Mouse (Mus musculus) left cerebral cortex, adult 18-20 months (tissue): ENCODE results near the gene Mto1. TPM values are rescaled to one million over a fixed set of nuclear protein-coding genes. Genes with fewer than 3 reads are reported as not detected.
"Not testable (repeated sequence)": the region's sequence is repeated elsewhere in the genome, so short reads cannot be mapped to it uniquely, and the experiment has no call there.

Experiments used
- DNase-seq, 2 experiments: peaks; one replicate each; pipeline ENCODE4 v3.0.0; 2021 to 2022; ENCODE audit warnings: low spot score in 2 of 2, mixed read lengths in 1 of 2
- total RNA-seq, 2 experiments: library from RNA; stranded (reverse); gene quantifications; 2 replicates each; pipeline ENCODE4 v1.2.3; 2021

Gene Mto1
- total RNA-seq, 2 experiments from 2014 or later = 25.3 to 25.7 TPM

DNA sequence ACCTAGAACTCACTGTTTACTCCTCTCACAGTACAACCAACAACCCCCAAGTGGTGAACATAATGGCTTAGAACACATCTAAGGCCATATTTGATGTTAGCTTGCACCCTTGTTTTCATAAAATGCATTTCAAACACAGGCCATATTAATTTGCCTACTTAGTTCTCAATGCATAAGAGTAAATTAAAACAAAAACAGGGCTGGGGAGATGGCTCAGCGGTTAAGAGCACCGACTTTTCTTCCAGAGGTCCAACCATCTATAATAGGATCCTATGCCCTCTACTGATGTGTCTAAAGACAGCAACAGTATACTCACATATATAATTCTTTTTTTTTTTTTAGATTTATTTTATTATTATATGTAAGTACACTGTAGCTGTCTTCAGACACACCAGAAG lies 27.4 kb downstream of the Mto1 start:
- no peak for DNase-seq

- DNase-seq = no peak
Measured at GRCm38 (mm10) chr9:78475873-78476272, 27.9 kb downstream of the Mto1 start.

- DNase-seq = no peak
Measured at GRCm38 (mm10) chr9:78476531-78477020, 28.6 kb downstream of the Mto1 start.

DNA sequence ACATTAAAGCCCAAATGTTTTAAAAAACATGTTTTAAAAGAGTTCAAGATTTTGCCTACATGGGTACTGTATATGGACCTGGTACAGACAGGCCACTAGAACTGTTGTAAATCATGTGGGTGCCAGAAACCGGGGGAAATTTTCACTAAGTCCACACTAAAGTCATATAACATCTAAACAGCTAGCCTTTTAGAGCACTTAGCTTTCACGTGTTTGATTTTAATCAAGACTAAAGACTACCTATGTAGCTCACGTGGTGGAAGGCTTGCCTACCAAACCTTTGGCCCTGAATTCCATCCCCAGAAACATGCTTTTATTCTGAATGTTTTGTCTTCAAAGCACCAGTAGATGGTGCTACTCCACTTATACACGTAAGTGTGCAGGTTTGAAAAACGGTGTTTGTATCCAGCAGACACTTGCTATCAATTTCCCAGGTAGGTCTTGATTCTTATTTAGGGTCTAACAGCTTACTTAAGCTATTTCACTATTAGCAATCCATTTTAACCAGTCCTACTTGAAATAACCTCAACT lies 29.1 kb downstream of the Mto1 start:
- no peak for DNase-seq

DNA sequence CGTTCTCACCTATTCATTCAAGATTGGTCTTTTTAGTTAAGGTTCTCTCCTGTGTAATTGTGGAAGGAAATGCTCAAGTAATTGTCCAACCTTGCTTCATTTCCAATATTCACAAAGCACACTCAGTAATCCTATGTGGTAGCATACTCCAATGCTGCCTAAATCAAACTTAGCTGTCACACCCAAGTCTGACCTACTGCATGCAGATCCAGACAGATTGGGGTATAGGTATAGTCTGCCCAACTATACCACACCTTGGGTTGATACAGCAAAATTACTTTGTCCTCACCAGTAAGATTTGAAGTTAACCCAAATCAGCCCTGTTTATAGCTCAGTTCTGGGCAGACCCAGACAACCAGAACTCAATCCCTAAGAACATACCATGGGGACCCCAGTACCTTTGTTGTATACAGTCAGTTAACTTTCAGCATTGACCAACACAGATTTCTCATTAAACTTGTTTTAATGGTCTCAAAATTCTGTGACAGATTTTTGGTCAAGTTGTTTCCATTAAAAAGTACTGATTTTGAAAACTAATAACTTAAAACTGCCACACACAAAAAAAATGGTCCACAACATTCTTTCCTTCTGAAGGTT lies 30.1 kb downstream of the Mto1 start:
- not testable (repeated sequence) for DNase-seq

DNA sequence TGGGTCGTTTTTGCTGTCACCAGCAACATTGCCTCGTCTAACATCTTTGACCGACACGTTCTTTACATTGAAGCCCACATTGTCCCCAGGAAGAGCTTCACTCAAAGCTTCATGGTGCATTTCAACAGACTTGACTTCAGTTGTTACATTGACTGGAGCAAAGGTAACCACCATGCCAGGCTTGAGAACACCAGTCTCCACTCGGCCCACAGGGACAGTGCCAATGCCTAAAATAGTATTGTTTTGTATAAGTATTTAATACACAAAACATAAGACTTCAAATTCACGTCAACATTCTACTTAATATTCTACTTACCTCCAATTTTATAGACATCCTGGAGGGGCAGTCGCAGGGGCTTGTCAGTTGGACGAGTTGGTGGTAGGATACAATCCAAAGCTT lies 31.3 kb downstream of the Mto1 start:
- DNase-seq = not testable (repeated sequence)

DNA sequence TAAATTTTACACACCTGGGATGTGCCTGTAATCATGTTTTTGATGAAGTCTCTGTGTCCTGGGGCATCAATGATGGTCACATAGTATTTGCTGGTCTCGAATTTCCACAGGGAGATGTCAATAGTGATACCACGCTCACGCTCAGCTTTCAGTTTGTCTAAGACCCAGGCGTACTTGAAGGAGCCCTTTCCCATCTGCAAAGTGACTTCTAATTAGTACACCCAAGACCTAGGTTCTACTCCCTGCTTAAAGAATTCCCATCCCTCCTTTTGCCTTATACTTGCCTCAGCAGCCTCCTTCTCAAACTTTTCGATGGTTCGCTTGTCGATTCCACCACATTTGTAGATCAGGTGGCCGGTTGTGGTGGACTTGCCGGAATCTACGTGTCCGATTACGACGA lies 32.2 kb downstream of the Mto1 start:
- DNase-seq = not testable (repeated sequence)

GRCm38 (mm10) chr9:78480706-78481358 lies 32.8 kb downstream of the Mto1 start:
- DNase-seq = peak; percentile 71 to 80

- DNase-seq = peak; percentile 92 to 93
Measured at GRCm38 (mm10) chr9:78481423-78482331, 33.7 kb downstream of the Mto1 start.

GRCm38 (mm10) chr9:78482386-78482785 lies 34.4 kb downstream of the Mto1 start:
- no peak for DNase-seq

GRCm38 (mm10) chr9:78484660-78485059 lies 36.7 kb downstream of the Mto1 start:
- no peak for DNase-seq

DNA sequence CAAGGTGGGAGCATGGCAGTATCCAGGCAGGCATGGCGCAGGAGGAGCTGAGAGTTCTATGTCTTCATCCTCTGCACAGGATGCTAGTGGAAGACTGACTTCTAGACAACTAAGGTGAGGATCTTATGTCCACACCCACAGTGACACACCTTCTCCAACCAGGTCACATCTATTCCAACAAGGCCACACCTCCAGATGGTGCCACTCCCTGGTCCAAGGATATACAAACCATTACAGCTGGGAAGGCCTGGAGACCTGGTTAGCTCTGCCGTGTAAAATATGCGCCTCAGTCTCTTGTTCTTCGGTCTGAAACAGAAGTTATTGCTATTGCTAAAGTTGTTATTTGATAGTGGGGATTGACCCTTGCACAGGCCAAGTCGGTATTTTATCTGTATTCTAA lies 40.0 kb downstream of the Mto1 start:
- DNase-seq = not testable (repeated sequence)

- peak; percentile 40 to 48 for DNase-seq
Measured at GRCm38 (mm10) chr9:78488890-78489420, 40.9 kb downstream of the Mto1 start, which contains the start of gene Eef1a1. Gene Eef1a1, minus strand, starts transcription at chr9:78489151.

DNA sequence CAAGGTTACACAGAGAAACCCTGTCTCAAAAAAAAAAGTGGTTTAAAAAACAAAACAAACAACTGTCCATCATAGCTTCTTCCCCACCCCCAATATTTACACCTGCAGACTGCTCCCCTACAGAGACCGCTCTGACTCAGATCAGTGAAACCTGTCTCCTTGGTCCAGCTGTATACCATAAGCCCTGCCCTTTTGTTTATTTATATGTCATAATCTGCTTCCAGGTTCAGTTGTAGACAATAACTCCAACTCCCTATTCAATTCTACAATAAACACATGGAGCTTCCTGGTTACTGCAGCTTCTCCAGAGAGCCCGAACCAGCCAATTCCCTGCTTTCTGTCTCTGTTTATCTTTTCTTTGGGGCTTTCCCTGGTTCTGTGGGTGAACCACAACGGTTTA lies 43.2 kb downstream of the Mto1 start:
- DNase-seq = no peak

GRCm38 (mm10) chr9:78492254-78492653 lies 44.2 kb downstream of the Mto1 start:
- DNase-seq = no peak

GRCm38 (mm10) chr9:78493171-78493570 lies 45.2 kb downstream of the Mto1 start:
- no peak for DNase-seq

DNA sequence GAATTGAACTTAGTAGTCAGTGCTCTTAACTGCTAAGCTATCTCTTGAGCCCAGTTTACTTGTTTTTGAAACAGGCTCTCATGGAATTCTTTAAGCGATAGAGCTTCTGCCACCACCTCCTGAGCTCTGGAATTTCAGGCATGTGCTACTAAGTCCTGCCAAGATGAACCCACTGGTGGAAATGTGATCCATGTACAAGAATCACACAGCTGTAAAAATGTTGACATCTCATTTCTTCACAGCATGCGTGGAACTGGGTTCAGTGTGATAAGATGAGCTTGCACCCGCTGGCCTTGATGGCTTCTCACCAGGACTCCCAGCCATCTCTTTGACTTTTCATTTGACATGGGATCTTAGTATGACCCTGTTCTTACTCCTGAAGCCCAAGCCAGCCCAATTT lies 52.4 kb downstream of the Mto1 start:
- no peak for DNase-seq

GRCm38 (mm10) chr9:78501284-78501683 lies 53.3 kb downstream of the Mto1 start:
- DNase-seq = no peak

DNA sequence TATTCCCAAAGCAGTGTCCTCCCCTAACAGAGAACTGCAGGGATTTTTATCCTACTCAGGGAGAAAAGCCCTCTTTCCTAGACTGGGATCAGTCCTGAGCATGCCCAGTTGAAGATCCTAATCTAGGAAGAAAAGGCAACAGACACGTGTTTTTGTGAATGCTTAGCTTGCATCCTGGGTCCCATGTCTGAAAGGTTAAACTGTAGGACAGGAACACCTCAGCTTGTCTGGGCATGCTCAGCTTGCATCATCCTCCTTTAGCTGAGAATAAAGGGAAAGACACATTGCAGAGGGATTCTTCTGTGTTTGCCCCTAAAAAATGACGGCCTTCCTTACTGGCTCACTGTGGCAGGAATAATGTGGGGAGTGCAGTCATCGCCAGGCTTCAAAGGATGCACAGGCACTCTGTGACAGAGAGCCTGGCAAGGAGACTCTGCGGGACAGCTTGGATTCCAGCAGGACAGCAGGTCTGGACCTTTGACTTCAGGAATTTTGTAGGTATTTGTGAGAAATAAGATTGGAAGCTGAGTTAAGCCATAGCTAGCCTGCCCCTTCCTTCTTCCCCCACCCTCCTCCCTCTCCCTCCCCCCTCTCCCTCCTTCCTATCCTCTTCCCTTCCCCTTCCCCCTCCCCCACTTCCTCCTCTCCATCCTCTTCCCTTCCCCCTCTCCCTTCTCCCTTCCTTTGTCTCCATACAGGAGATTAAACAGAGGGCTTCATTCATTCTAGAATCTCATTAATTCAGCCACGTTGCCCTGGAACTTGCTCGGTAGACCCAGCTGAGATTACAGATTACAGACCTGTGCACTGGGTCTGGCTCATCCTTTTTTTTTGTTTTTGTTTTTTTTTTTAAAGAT lies 55.4 kb downstream of the Mto1 start:
- DNase-seq = no peak

DNA sequence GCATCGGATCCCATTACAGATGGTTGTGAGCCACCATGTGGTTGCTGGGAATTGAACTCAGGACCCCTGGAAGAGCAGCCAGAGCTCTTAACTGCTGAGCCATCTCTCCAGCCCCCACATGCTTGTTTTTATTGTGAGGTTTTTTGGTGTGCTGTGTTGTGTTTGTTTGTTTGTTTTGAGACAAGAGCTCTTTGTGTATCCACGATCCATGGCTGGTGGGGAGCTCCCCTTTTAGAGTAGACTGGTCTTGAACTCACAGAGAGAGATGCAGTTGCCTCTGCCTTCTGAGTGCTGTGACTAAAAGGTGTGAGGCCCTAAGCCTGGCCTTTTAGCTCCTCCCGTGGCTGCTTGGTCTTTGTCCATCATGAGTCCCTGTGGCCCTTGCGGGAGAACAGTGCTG lies 56.1 kb downstream of the Mto1 start:
- DNase-seq = no peak
